Mouse (Mus musculus) midbrain, embryonic 15.5 days (tissue): ENCODE data around the gene Plekha8. TPM values are rescaled to one million over a fixed set of nuclear protein-coding genes. Genes with fewer than 3 reads are reported as not detected.

Experiments used
- ATAC-seq: fragments of 200-750 bp; cut with Nextera tagmentation; replicated peaks from 2 replicates; pipeline ENCODE4 v1.8.0; 2017; ENCODE audit warnings: moderate TSS enrichment
- H3K27ac ChIP-seq: fragments of 300-500 bp; sonication (generic); 2 replicates; pipeline ENCODE4 v1.5.1; 2015; ENCODE audit warnings: mild to moderate bottlenecking, inconsistent platforms
- H3K27me3 ChIP-seq: fragments of 300-500 bp; sonication (generic); replicated peaks from 2 replicates; pipeline ENCODE4 v1.6.1; 2015; ENCODE audit warnings: inconsistent platforms
- H3K36me3 ChIP-seq: fragments of 300-500 bp; sonication (generic); replicated peaks from 2 replicates; pipeline ENCODE4 v1.6.1; 2015; ENCODE audit warnings: inconsistent platforms
- H3K4me1 ChIP-seq: fragments of 300-500 bp; sonication (generic); 2 replicates; pipeline ENCODE4 v1.6.1; 2015; ENCODE audit warnings: inconsistent platforms
- H3K4me2 ChIP-seq: fragments of 300-500 bp; sonication (generic); 2 replicates; pipeline ENCODE4 v1.6.1; 2015; ENCODE audit warnings: inconsistent platforms, mild to moderate bottlenecking, moderate library complexity
- H3K4me3 ChIP-seq: fragments of 300-500 bp; sonication (generic); 2 replicates; pipeline ENCODE4 v1.5.1; 2015; ENCODE audit warnings: mild to moderate bottlenecking, inconsistent platforms
- H3K9ac ChIP-seq: fragments of 300-500 bp; sonication (generic); 2 replicates; pipeline ENCODE4 v1.6.1; 2015; ENCODE audit warnings: mild to moderate bottlenecking, inconsistent platforms
- H3K9me3 ChIP-seq: fragments of 300-500 bp; sonication (generic); 2 replicates; pipeline ENCODE4 v1.6.1; 2016; ENCODE audit warnings: inconsistent platforms
- WGBS: fragments of 180-500 bp; shearing (Covaris S2); methylation state at CpG from one replicate; pipeline ENCODE4 v1.1.7; 2015; ENCODE audit warnings: mixed read lengths; 5-methylcytosine and 5-hydroxymethylcytosine counted together
- polyA plus RNA-seq: library from polyadenylated mRNA; unstranded; fragments of >200 nt; fragmentation: Nextera tagmentation; extraction: Ambion mirVana; gene quantifications from 2 replicates; pipeline ENCODE4 v1.2.1, GENCODE M21; 2015

Gene Plekha8
- polyA plus RNA-seq, 1 experiment from 2014 or later = 10.5 TPM

- Histone ChIP-seq H3K9me3 (no peaks in the 10 kb centered on the region), H3K27me3 (no peaks in the 10 kb centered on the region), H3K9ac (no peak overlapping the region), H3K27ac (no peak overlapping the region), H3K4me2 (no peak overlapping the region), H3K4me1 (no peaks in the 10 kb centered on the region), H3K4me3 (no peak overlapping the region), H3K36me3 (peaks cover 28% of the 10 kb centered on the region)
- 85% methylated on average over 1 of the region's 1 CpGs for WGBS
- no peak for ATAC-seq
These were observed 97.3 kb downstream of the Plekha8 start for GRCm38 (mm10) chr6:54692201-54692600.

- Histone ChIP-seq H3K4me2 (no peak overlapping the region), H3K4me1 (no peaks in the 10 kb centered on the region), H3K9me3 (no peaks in the 10 kb centered on the region), H3K27ac (no peak overlapping the region), H3K9ac (no peak overlapping the region), H3K4me3 (no peak overlapping the region), H3K36me3 (peaks cover 28% of the 10 kb centered on the region), H3K27me3 (no peaks in the 10 kb centered on the region)
- WGBS = 93% methylated on average over 6 of the region's 6 CpGs
- no peak for ATAC-seq
These were observed 98.4 kb downstream of the Plekha8 start for GRCm38 (mm10) chr6:54693286-54693685.

Other genes starting within 250 kb of the Plekha8 start
- 4.2 and 4.3 TPM in 2 replicates for gene Wipf3, start 165.5 kb upstream of the Plekha8 start, polyA plus RNA-seq
- 119 and 123 TPM in 2 replicates for gene Scrn1, start 28.6 kb upstream of the Plekha8 start, polyA plus RNA-seq
- 7.0 and 7.8 TPM in 2 replicates for gene Fkbp14, start 2.2 kb downstream of the Plekha8 start, polyA plus RNA-seq
- 103 TPM in 2 replicates for gene Mturn, start 86.5 kb downstream of the Plekha8 start, polyA plus RNA-seq
- 6.3 and 6.6 TPM in 2 replicates for gene Znrf2, start 221.8 kb downstream of the Plekha8 start, polyA plus RNA-seq